Mouse (Mus musculus) forebrain, embryonic 16.5 days (tissue): Measurements from ENCODE around the gene Gmpr. TPM values are rescaled to one million over a fixed set of nuclear protein-coding genes. Genes with fewer than 3 reads are reported as not detected.

Experiments used
- ATAC-seq: fragments of 200-750 bp; cut with Nextera tagmentation; 2 replicates; pipeline ENCODE4 v1.8.0; 2017; ENCODE audit warnings: mild to moderate bottlenecking, moderate library complexity
- H3K27ac ChIP-seq: fragments of 300-500 bp; sonication (generic); 2 replicates; pipeline ENCODE4 v1.5.1; 2014; ENCODE audit warnings: low read length, control low read depth
- H3K27me3 ChIP-seq: fragments of 300-500 bp; sonication (generic); replicated peaks from 2 replicates; pipeline ENCODE4 v1.6.1; 2014; ENCODE audit warnings: low read length; ENCODE audit not compliant: control insufficient read depth, insufficient read depth
- H3K36me3 ChIP-seq: fragments of 300-500 bp; sonication (generic); 2 replicates; pipeline ENCODE4 v1.6.1; 2014; ENCODE audit not compliant: control insufficient read depth, insufficient read depth
- H3K4me1 ChIP-seq: fragments of 300-500 bp; sonication (generic); replicated peaks from 2 replicates; pipeline ENCODE4 v1.6.1; 2014; ENCODE audit warnings: low read length; ENCODE audit not compliant: control insufficient read depth, insufficient read depth
- H3K4me2 ChIP-seq: fragments of 300-500 bp; sonication (generic); 2 replicates; pipeline ENCODE4 v1.6.1; 2014; ENCODE audit warnings: mild to moderate bottlenecking, low read length, control low read depth
- H3K4me3 ChIP-seq: fragments of 300-500 bp; sonication (generic); replicated peaks from 2 replicates; pipeline ENCODE4 v1.5.1; 2014; ENCODE audit warnings: mild to moderate bottlenecking, low read length, control low read depth
- H3K9ac ChIP-seq: fragments of 300-500 bp; sonication (generic); replicated peaks from 2 replicates; pipeline ENCODE4 v1.6.1; 2014; ENCODE audit warnings: low read depth, low read length, control low read depth
- H3K9me3 ChIP-seq: fragments of 300-500 bp; sonication (generic); 2 replicates; pipeline ENCODE4 v1.6.1; 2016; ENCODE audit warnings: low read length; ENCODE audit not compliant: control insufficient read depth
- WGBS: fragments of 180-500 bp; shearing (Covaris S2); extraction: QIAGEN DNeasy Blood & Tissue Kit; methylation state at CpG from one replicate; pipeline ENCODE4 v1.1.7; 2014; 5-methylcytosine and 5-hydroxymethylcytosine counted together
- polyA plus RNA-seq: library from polyadenylated mRNA; unstranded; fragments of >200 nt; fragmentation: Nextera tagmentation; extraction: Ambion mirVana; gene quantifications from 2 replicates; pipeline ENCODE4 v1.2.1, GENCODE M21; 2015

Gmpr gene
- polyA plus RNA-seq, 1 experiment from 2014 or later = 25.9 TPM

- Histone ChIP-seq H3K4me1 (peaks cover 11% of the 10 kb centered on the region), H3K4me2 (no peak overlapping the region), H3K9ac (no peak overlapping the region), H3K36me3 (no peaks in the 10 kb centered on the region), H3K4me3 (no peak overlapping the region), H3K27ac (peak overlapping the region; percentile 45), H3K9me3 (no peaks in the 10 kb centered on the region), H3K27me3 (no peaks in the 10 kb centered on the region)
- 14% methylated on average over 6 of the region's 6 CpGs for whole genome bisulfite sequencing
- ATAC-seq = peak; percentile 61; the same call in 1 of the 2 replicates
Measured at GRCm38 (mm10) chr13:45600443-45600842, 93.2 kb downstream of the Gmpr start.

Other genes with a start within 250 kb of the Gmpr start
- gene Mylip, start 117.7 kb upstream of the Gmpr start, polyA plus RNA-seq = 5.6 and 5.8 TPM in 2 replicates